Mouse (Mus musculus) erythroblast, embryonic 14.5 days (primary cell): Measurements from ENCODE around the gene Rpp38.

Source experiments
- GATA1 ChIP-seq: IDR thresholded peaks from 2 replicates; pipeline ENCODE4 v1.6.1; 2012; ENCODE audit warnings: low read length, inconsistent platforms, mixed read lengths
- TAL1 ChIP-seq: IDR thresholded peaks from 3 replicates; pipeline ENCODE4 v1.6.1; 2012; ENCODE audit warnings: low read length, inconsistent platforms, mixed read lengths

DNA sequence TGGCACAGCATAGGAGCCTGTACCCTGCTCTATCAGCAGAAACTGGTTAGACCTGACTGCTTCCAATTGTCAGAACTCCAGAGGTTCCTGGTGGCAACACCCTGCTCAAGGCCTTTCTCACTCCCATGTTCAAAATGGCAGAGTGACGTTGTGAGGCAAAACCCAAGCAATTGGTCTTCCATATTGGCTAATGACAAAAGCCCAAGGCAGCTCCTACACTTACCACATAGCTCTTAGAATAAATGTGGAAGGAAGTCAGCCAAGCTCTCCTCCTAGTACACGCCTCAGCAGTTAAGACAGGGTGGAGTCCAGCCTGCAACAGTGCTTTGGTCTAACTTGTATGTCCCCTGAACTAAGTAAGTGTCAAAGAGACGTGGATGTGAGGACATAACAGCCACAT, 25.4 kb upstream of the Rpp38 start:
- TF ChIP-seq GATA1 (no peak), TAL1 (no peak)
